Mouse (Mus musculus): ENCODE measurements at regions not wholly inside any gene's neighbourhood (a gene's known extent, or its start where the extent isn't known, plus 50 kb on each side); places are given as distances from the start of the nearest gene placed in this dataset.

DNA sequence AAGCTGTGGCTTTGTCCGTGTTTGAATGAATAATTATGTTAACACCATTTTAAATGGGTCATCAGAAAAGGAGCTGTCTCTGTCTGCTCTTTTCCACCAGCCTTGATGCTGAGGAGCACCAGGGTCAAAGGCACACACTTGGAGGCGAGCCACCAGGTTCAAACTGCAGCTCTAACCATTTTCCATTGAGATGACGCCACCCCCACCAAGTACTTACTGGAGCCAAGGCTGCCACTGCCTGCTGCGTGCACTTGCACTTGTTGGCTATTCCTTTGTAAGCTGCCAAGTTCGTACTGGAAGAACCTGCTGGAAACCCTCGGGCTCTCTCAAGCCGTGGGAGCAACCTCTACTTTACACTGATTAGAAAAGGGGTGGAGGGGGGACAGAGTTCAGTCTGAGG lies 154.5 kb downstream of the H2al1j start:
- in situ Hi-C loops (cut with MboI, MseI) = no loop called here

DNA sequence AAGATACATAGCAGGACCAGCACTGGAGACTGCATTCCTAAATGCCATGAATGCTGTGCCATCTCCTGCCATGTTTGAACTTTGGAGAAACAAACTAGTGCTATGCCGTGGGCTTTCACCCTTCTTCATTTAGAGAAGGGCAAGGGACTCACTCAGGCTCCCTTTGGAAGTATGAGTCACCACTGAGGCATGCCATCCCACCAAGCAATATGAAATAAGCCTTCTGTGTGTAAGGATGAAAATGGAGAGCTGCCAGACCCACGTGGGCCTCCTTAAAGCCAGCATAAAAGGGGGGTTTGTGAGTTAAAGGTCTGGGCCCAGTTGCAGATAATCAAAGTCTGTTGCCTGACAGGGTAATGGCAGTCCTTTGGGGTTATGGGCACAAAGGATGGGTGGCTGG lies 159.0 kb downstream of the H2al1j start:
- in situ Hi-C loops (cut with MboI, MseI) = no loop called here

DNA sequence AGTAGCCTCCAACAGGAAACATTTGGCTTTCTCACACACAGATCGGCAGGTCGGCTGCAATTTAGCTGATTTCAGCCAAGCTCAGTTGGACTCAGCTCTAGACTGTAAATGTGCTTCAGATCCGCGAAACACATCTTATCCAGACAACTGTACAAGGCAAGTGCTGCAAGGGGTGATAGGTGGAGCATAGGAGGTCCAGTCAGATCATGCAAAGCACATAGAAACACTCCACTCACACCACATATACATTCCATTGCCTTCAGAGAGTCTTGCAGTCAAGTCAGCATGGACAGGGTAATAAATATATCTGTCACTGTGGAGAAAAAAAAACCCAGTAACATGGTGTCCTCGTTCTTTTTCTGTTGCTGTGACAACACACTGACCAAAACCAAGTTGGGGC lies 160.3 kb downstream of the H2al1j start:
- in situ Hi-C loops (cut with MboI, MseI) = no loop called here

DNA sequence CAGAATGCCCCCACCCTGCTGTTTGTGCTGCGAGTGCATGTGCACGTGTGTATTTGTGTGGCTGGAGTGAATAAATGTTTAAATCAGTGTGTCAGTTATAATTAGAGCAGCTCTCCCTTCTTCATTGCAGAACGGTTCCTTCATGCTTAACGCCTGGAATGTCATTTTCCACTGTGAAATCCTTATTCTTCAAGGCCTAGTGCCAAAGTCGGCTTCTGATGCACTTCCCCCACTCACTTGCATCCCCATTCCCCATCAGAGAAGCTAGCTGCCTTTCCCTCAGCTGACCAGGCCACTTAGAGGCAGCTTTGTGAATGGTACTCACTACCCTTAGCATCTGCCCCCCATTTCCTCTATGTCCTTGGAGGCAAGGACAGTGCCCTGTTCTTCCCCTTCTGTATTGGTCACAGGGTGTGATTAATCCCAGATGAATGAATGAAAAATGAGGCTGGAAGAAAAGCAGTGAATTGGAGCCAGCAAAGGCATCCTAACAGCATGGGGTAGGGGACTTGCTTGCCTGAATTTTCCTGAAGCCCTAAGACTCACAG lies 162.6 kb downstream of the H2al1j start:
- in situ Hi-C loops (cut with MboI, MseI) = no loop called here

DNA sequence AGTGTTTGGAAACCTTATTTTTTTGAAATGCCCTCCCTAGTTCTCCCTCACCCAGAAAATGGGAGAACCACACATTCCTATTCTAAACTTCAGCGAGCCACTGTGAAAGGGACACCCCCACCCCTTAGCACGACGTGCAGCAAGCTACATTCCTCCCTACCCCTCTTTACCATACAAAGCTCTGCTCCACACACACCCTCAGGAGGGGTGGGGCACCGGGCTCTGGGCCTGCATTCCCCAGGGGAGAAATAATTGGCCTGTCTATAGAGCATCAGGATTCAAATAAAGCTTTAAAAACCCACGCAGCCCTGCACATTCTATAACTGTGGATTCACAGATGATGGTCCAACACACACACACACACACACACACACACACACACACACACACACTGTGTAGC lies 163.6 kb downstream of the H2al1j start:
- in situ Hi-C loops (cut with MboI, MseI) = no loop called here

DNA sequence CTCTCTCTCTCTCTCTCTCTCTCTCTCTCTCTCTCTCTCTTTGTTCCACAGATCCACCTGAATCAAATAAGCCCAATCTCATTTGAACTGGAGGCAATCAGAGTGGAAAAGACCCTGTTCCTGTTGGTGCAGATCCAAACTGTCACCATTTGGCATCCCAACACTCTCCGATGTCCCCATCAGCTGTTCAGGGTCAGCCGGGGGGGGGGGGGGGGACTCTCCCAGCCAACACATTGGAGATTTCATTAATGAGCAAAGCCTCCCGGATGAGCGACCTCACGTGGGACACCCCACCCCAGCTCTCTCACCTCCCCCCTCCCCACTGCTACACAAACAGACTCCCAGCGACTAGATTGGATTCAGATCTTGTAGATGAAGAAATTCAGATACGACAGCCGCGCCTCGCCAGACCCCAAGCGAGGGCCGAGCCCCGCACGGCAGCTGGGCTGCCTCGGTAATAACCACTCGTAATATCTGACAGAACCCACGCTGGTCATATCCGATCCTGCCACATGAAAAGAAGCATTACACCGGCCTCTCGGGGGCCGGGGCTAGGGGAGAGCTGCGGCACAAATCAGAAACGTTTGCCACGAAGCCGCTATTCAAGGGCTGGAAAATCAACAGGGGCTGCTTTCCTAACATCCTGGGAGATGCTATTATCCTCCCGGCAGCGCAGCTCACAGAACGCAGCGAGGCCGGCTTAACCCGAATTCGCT lies 164.2 kb downstream of the H2al1j start:
- in situ Hi-C loops (cut with MboI, MseI) = no loop called here

DNA sequence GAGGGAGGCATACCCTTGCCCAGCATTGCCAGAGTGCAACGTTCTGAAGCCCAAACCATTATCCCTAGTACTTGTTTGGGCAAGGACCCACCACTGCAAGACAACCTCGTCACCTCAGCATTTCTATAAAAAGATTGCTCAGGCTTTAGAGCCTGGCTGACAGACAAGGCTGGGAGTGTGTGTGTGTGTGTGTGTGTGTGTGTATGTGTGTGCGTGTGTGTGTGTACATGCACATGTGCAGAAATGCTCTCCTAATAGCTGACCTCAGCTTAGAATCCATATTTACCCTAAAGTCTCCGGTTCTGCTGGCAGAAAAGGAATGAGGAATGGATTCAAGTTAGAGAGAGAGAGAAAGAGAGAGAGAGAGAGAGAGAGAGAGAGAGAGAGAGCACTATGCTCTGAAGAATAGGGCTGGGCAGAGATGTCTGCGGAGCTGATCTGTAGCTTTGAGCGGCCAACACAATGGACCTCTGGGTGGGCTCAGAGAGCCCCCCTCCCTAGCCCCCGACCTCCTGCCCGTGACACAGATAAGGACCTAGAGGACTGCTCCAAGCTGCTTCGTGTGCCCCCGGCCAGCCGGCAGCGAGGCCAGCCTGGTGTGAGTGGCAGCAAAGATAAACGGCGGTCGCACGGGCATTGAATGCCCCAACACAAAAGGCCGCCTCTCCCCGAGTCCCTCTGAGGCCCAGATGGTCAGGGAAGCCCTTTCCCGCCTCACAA lies 166.1 kb downstream of the H2al1j start:
- in situ Hi-C loops (cut with MboI, MseI) = no loop called here

DNA sequence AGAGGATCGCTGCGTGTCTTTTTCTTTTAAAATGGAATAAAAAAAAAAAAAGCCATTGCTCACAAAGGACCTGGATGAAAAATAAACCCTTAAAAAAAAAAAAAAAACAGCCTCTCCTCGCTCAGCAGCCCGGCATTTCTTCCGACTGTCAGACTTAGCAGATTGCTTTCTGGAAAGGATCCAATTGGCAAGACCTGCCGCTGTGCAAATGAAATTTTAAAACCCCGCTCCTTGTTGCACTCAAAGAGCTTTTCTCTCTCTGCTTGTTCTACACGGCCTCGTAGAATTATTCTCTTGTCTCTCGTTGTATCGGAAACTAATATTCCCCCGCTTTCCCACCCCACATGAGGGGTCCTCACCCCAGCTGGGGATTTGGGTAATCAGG lies 166.6 kb downstream of the H2al1j start:
- in situ Hi-C loops (cut with MboI, MseI) = no loop called here

DNA sequence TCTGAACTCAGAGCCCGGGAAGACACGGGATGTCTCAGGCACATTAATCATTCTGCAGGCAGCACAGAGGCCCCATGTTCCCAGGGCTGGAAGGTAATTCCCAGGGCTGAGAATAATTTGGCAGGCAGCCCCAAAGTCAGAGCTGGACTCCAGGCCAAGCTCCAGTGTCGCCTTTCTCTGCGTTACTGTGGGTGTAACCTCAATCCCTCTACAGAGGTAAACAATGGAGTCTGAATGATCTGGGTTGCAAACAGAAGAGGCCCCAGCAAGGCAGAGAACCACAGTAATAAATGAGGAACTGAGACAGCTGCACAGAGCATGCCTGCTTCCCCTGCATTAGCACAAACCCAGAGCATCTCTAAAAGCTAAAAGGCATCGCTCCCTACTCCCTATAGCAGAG lies 184.8 kb downstream of the H2al1j start:
- in situ Hi-C loops (cut with MboI, MseI) = no loop called here

DNA sequence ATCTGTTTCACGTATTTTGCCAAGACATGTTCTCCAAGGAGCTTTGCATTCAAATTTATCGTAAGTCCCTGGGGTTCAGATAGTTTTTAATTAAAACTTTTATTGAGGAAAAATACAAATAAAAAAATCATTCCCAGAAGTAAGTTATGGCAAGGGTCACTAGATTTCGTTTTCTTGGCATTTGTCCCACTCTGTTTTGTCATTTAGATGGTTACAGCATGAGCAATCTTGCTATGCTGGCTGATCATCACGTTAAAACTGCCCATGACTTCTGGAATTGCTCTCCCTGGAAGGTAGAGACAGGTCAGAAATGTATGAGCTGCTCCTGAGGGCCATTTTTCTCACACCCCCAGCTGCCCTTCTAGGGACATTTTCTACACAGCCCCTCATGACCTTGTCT lies 185.3 kb downstream of the H2al1j start:
- in situ Hi-C loops (cut with MboI, MseI) = no loop called here

DNA sequence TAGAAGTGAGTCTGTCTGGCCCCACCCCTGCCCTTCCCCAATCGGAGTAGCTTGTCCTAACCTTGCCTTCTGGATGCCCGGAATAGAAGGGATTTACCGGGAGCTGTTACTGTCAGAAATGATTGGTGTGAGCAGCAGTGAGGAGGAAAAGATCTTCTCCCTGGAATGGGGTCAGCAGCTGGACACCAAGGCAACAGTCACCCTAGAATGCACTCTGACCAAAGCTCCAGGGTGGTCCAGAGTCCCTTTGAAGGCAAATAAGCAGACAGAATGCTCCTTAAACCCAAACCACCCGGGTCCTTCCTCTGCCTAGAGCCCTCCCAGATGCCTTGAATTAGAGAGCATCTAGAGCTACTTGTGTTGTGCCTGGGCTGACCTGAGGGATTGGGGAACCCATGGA lies 196.2 kb downstream of the H2al1j start:
- in situ Hi-C loops (cut with MboI, MseI) = no loop called here

DNA sequence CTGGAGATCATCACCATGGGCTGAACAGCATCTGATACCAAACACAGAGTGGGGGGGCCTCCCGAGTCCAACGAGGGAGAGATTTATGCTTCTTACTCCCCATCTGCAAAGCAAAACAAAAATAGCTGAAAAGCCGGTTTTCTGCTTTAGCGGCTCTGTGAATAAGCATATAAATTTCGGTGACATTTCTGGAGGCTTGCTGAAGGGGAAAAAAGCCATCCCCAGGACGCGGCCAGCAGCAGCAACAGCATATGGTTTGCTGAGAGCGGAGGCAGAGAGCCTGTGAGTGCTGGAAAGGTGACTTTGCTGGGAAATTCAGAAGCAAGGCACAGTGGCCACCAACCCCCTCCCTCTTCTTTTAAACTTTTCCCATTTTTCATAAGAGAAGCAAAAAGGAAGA lies 197.7 kb downstream of the H2al1j start:
- in situ Hi-C loops (cut with MboI, MseI) = no loop called here

DNA sequence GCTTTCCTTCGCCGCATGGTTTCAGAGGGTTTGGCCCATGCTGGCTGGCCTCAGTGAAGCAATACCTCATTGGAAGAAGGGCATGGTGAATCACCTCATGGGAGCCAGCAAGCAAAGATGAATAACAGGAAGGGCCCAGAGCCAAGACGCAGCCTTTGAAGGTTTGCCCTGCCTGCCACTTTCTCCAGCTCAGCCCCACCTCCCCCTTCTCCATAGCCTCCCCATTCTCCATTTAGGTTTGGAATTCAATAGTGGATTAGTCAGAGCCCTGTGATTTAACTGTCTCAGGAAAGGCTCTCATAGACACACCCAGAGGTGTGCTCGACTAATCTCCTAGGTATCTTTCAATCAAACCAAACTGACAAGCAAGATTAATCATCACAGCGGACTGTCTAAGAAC lies 201.0 kb downstream of the H2al1j start:
- in situ Hi-C loops (cut with MboI, MseI) = no loop called here

DNA sequence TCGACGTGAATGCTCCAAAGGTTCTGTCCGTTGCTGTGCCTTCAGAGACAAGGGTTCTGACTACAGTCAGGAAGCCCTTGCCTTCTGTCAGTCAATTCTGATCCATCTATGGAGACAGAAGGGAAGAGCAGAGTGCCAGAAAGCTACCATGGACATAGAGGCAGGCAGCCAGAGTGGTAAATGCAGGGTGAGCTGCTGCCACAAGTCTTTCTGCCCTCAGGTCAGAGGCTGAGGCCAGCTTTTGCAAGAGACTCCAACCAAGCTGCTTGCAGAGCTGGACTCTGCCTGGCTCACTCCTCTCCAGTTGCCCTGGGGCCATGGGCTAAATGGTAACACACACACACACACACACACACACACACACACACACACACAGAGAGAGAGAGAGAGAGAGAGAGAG lies 201.6 kb downstream of the H2al1j start:
- in situ Hi-C loops (cut with MboI, MseI) = no loop called here

DNA sequence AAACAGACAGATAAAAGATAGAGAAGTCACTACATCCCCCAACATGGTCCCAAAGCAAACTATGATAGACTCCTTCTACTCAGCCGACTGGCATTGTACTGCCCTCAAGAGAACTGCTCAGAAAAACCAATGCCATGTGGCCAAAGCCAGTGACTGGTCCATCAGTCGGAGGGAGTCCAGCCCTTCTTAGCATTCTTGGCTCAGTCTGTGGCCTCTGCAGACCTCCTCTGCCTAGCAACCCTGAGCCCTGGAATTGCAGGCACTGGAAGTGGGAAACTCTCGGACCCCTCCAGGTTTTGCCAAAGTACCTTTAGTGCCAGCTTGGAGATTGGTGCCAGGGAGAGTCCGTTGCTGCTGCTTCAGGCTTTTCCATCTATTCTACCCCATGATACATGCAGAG lies 205.2 kb downstream of the H2al1j start:
- in situ Hi-C loops (cut with MboI, MseI) = loop anchor here (10.0 kb wide), 1 partner anchor 1272 kb away; no protein-coding TSS in a partner anchor

DNA sequence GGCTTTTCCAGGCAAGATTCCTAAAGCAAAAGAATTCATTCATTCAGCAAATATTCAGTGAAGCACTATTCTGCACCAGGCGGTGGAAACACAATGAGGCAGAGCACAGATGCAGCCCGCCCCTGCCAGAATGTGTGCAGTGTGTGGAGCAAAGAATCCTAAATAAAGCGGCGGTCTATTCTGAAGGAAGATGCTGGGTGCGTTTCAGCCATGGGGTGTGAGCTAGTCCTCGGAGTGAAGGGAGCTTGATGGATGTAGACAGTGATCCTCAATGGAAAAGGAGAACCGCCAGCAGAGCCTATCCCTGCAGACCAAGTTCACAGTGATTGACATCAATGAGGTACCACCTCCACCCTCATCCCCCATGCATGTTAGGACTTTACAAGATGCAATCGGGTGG lies 206.2 kb downstream of the H2al1j start:
- in situ Hi-C loops (cut with MboI, MseI) = loop anchor here (10.0 kb wide), 1 partner anchor 1271 kb away; no protein-coding TSS in a partner anchor

DNA sequence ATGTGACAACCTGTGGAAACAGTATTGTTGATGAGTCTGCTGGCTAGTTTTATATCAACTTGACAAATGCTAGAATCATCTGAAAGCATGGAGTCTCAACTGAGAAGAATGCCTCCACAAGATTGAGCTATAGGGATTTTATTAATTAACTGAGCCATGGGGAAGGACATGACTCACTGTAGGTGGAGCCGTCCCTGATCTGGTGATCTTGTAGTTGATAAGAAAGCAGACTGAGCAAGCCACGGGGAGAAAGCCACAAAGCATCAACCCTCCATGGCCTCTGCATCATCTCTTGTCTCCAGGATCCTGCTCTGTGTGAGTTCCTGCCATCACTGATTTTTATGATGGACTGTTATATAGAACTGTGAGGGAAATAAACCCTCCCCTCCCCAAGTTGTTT lies 213.4 kb downstream of the H2al1j start:
- in situ Hi-C loops (cut with MboI, MseI) = no loop called here

DNA sequence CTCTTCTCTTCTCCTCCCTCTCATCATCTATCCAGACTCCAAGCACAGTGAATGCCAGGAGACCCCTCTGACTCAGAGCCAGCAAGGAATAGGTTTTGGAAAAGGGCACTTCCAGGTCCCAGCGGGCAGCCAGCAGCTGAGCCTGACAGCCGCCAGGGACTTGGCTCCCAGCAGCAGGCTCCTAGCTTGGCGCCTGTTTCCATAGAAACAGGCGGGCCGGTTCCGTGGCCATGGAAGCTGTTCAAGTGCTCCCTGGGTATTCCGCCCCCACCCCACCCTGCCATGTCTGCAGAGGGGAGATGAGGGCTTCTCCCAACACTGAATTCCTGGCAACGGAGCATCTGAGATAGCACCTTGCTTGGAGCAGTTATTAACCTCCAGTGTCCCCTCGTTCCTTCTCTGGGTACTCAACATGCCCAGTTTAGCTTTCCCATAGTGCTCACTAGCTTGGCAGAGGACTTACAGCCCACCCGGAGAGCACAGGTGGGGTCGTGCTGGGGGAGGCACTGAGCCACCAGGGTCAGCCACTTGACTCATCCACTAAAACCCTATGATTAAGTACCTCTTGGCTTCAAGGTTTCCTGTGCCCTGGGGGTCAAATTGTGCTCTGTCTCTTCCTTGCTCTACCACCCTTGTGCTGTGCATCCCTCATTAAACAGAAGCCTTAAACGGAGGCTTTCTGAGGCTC lies 222.7 kb downstream of the H2al1j start:
- in situ Hi-C loops (cut with MboI, MseI) = loop anchor here (25.0 kb wide), 2 partner anchors 238 to 913 kb away; partner anchors contain the start of genes H2al1b, H2al1c, H2al1d and H2al1e

DNA sequence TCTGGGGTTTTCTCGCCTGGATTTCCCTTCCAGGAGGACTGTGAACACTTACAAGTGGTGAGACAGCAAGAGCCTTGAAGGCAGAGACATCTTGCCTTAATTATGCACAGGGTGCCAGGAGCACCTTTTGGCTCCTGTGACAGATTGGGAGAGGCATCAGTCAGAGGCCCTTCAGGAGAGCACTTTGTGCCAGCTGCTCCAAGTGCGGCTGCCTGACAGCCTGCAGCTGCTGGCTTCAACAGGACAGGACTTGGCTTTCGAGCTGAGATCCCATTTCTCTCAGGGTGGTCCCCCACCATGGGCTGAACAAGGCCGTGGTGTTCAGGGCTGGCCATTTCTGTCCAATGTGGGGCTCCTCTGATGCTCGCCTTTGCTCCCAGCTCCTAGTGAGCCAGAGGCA lies 224.6 kb downstream of the H2al1j start:
- in situ Hi-C loops (cut with MboI, MseI) = loop anchor here (25.0 kb wide), 2 partner anchors 240 to 915 kb away; partner anchors contain the start of genes H2al1b, H2al1c, H2al1d and H2al1e

DNA sequence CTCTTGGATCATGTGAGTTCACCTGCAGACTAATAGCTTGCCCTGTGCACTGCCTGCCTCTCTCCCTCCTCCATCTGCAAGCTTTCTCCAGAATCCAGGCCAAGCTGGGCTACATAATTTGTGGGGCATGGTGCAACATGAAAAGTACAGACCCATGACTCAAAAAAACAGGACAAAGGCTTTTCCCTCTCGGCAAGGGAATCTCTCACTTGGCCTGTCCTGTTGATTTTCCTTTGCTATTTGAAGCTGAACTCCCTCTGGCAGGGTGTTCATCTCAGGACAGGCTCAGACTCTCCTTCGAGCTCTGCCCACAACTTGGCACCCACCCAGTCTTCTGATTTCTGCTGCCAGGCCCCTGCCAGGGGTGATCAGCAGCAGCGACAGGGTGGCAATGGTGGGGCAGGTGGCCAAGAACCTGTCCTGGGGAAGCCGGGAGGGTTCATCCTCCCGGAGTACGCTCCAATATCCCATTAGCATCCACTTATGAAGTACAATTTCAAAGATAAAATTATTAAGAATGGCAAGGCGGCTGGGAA lies 227.5 kb downstream of the H2al1j start:
- in situ Hi-C loops (cut with MboI, MseI) = loop anchor here (25.0 kb wide), 2 partner anchors 243 to 918 kb away; partner anchors contain the start of genes H2al1b, H2al1c, H2al1d and H2al1e

DNA sequence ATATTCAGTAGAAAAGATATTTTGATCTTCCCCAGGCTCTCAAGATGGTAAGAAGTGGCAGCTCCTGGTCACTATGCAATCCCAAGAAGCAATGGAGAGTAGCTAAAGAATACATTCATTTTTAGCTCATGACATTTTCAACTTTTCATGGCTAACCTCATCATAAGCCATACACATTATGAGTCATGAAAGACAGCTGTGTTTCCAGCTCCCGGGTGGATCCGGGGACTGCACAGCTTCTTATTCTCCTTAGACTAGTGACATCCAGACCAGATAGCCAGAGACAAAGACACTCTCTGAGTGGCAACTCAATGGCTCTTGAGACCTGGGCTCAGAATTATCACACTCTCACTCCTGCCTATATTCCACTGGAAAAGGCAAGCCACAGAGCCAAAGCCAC lies 230.6 kb downstream of the H2al1j start:
- in situ Hi-C loops (cut with MboI, MseI) = loop anchor here (25.0 kb wide), 2 partner anchors 246 to 921 kb away; partner anchors contain the start of genes H2al1b, H2al1c, H2al1d and H2al1e
